Mouse (Mus musculus) c-Kit-negative CD71-positive TER-119-positive erythroid progenitor cells, embryonic 14.5 days (primary cell): Measurements from ENCODE around the gene Gprc5b.

ENCODE experiments used
- DNase-seq: peaks from one replicate; pipeline ENCODE4 v3.0.0-alpha.2; 2013; ENCODE audit warnings: low read depth, low spot score

Gprc5b gene

GRCm38 (mm10) chr7:118990282-118990681 lies 4.7 kb downstream of the Gprc5b start:
- no peak for DNase-seq

- DNase-seq: no peak
Observed at GRCm38 (mm10) chr7:118989275-118989856, 5.6 kb downstream of the Gprc5b start.

GRCm38 (mm10) chr7:118986369-118986768 lies 8.6 kb downstream of the Gprc5b start:
- no peak for DNase-seq

- DNase-seq: no peak
Observed at GRCm38 (mm10) chr7:118985786-118986185, 9.2 kb downstream of the Gprc5b start.

- no peak for DNase-seq
Observed at GRCm38 (mm10) chr7:118983961-118984360, 11.1 kb downstream of the Gprc5b start.

- DNase-seq: no peak
Observed at GRCm38 (mm10) chr7:118982586-118982985, 12.4 kb downstream of the Gprc5b start.

- DNase-seq: no peak
Observed at GRCm38 (mm10) chr7:118981831-118982230, 13.2 kb downstream of the Gprc5b start.

GRCm38 (mm10) chr7:118981346-118981745 lies 13.7 kb downstream of the Gprc5b start:
- DNase-seq: no peak

- no peak for DNase-seq
Observed at GRCm38 (mm10) chr7:118979708-118980107, 15.3 kb downstream of the Gprc5b start.

- no peak for DNase-seq
Observed at GRCm38 (mm10) chr7:118979121-118979520, 15.9 kb downstream of the Gprc5b start.

- no peak for DNase-seq
Observed at GRCm38 (mm10) chr7:118977167-118977543, 17.9 kb downstream of the Gprc5b start.

GRCm38 (mm10) chr7:118976414-118977166 lies 18.4 kb downstream of the Gprc5b start:
- no peak for DNase-seq

- DNase-seq: no peak
Observed at GRCm38 (mm10) chr7:118975837-118976236, 19.2 kb downstream of the Gprc5b start.

GRCm38 (mm10) chr7:118973377-118973776 lies 21.6 kb downstream of the Gprc5b start:
- no peak for DNase-seq

- no peak for DNase-seq
Observed at GRCm38 (mm10) chr7:118972306-118972705, 22.7 kb downstream of the Gprc5b start.

- DNase-seq: no peak
Observed at GRCm38 (mm10) chr7:118971499-118971898, 23.5 kb downstream of the Gprc5b start.

GRCm38 (mm10) chr7:118968870-118969269 lies 26.1 kb downstream of the Gprc5b start:
- DNase-seq: no peak

GRCm38 (mm10) chr7:118965198-118965597 lies 29.8 kb downstream of the Gprc5b start:
- no peak for DNase-seq

- DNase-seq: no peak
Observed at GRCm38 (mm10) chr7:118964777-118965176, 30.2 kb downstream of the Gprc5b start.

GRCm38 (mm10) chr7:118959209-118959608 lies 35.8 kb downstream of the Gprc5b start:
- no peak for DNase-seq

- DNase-seq: no peak
Observed at GRCm38 (mm10) chr7:118956616-118957246, 38.3 kb downstream of the Gprc5b start.

GRCm38 (mm10) chr7:118954968-118955367 lies 40.0 kb downstream of the Gprc5b start:
- no peak for DNase-seq
